Mouse (Mus musculus) granulocyte monocyte progenitor cell, adult 5-6 weeks (primary cell): Measurements from ENCODE around the gene Ahnak. TPM values are rescaled to one million over a fixed set of nuclear protein-coding genes. Genes with fewer than 3 reads are reported as not detected.
"Not testable (repeated sequence)": the region's sequence is repeated elsewhere in the genome, so short reads cannot be mapped to it uniquely, and the experiment has no call there.

Source experiments
- ATAC-seq: replicated peaks from 2 replicates; pipeline ENCODE4 v1.8.0; 2016; ENCODE audit warnings: mild to moderate bottlenecking, moderate TSS enrichment, inconsistent platforms; ENCODE audit not compliant: poor library complexity, severe bottlenecking
- total RNA-seq, 2 experiments: library from RNA; stranded (forward) in 1 of 2; stranded (reverse) in 1 of 2; fragments of 200-712, 200-1000 nt in 1 of 2; fragments of >200 nt in 1 of 2; fragmentation: Nextera tagmentation in 1 of 2; gene quantifications; 2 replicates each; pipeline ENCODE4 v1.2.3; 2014 to 2017

Ahnak gene
- total RNA-seq, 2 experiments from 2014 or later = 12.1 to 14.1 TPM

DNA sequence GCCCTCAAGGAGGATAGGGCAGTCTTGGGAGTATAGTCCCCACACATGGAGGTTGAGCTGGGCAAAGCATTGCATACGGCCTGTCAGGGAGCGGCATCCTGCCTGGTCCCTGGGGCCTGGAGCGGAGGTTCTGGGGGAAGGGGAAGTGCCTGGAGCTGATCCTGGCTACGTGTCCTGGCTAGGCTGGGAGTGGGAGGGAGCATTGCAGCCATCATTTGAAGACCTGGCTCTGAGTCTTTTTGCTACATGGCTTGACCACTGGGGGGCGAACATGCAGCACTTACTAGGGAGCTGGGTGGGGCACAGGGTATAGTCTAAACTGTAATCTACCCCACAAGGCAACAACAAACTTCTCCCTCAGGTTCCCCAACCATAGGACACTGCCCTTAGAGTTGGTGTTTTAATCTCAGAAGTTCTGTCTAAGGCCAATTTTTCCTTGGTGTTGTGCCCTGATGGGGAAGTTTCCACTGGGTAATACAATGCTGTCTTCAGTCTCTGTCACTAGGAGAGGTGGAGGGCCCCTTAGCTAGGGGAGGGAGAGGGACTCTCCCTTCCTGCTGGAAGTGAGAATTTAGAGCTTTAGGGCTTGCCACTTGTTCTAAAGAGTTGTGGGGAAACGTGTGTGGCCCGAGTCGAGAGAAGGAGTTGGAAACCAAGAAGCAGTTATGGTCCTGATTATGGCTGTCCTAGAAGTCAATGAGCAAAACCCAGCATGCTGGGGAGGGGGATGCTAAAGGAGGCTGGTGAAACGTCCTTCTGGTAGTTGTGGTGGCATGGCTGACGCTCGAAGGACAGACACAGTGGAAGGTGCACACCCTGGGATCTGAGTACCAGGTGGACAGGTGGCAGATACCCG lies 3.9 kb downstream of the Ahnak start:
- peak; percentile 63 for ATAC-seq

GRCm38 (mm10) chr19:8993625-8993912 lies 4.5 kb downstream of the Ahnak start:
- no peak for ATAC-seq

- ATAC-seq = no peak
Measured at GRCm38 (mm10) chr19:8994813-8995607, 5.9 kb downstream of the Ahnak start.

DNA sequence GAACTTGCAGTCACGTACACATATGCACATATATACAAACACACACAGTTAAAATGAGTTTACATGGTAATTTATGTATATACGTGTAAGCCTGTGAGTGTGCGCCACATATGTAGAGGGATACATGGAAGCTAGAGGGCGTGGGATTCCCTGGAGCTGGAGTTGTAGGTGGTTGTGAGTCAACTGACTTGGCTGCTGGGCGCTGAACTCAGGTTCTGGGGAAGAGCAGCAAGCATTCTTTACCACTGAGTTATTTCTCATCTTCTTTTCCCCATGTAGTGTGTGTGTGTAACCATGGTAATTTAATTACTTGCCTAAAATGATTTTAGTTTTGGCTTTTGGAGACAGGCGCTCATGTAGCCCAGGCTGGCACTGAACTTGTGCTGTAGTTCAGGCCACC lies 7.5 kb downstream of the Ahnak start:
- ATAC-seq = no peak

DNA sequence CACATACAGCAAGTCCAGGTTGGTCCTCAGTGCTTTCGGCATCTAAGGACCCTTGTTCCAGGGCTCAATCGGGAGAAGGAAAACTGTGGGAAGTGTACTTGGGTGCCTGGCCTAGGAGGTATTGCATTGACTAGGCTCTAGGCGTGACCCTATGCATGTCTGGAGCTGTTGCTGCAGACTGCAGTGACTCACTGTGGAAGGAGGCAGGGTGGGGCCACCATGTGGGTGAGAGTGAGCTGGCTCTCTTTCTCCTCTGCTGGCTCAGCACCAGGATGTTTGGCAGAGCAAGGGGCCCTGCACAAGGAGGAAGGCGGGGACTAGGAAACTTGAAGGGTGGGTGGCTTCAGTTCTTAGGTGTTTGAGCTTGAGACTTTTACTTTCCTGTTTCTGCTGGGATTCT lies 8.5 kb downstream of the Ahnak start:
- peak; percentile 83 for ATAC-seq

- no peak for ATAC-seq
Measured at GRCm38 (mm10) chr19:8998546-8998945, 9.5 kb downstream of the Ahnak start.

DNA sequence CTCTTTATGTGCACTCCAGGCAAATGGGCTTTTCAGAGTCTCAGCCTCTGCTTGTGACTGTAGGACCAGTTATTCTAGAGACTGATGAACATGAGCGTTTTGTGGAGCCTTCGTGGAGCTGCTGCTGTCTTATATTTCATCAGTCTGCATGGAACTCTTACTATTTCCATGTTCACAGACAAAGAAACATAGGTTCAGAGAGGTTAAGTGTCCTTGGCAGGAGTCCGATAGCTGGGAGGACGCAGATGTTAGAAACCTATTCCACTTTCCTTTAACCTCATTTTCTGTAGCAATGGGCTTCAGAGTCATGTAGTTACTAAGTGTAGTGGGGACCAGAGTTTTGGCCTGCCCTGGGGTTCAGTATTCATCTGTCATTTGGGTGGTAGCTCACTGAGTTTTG lies 10.1 kb downstream of the Ahnak start:
- ATAC-seq = no peak

DNA sequence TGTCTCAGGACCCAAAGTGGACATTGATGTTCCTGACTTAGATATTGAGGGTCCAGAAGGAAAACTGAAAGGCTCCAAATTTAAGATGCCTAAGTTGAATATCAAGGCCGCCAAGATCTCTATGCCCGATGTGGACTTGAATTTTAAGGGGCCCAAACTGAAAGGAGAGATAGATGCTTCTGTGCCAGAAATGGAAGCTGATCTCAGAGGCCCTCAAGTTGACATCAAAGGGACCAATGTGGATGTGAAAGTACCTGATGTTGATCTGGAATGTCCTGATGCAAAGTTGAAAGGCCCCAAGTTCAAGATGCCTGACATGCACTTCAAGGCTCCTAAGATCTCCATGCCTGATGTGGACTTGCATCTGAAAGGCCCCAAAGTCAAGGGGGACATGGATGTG lies 17.8 kb downstream of the Ahnak start:
- not testable (repeated sequence) for ATAC-seq

GRCm38 (mm10) chr19:9019298-9019697 lies 30.2 kb downstream of the Ahnak start:
- no peak for ATAC-seq

DNA sequence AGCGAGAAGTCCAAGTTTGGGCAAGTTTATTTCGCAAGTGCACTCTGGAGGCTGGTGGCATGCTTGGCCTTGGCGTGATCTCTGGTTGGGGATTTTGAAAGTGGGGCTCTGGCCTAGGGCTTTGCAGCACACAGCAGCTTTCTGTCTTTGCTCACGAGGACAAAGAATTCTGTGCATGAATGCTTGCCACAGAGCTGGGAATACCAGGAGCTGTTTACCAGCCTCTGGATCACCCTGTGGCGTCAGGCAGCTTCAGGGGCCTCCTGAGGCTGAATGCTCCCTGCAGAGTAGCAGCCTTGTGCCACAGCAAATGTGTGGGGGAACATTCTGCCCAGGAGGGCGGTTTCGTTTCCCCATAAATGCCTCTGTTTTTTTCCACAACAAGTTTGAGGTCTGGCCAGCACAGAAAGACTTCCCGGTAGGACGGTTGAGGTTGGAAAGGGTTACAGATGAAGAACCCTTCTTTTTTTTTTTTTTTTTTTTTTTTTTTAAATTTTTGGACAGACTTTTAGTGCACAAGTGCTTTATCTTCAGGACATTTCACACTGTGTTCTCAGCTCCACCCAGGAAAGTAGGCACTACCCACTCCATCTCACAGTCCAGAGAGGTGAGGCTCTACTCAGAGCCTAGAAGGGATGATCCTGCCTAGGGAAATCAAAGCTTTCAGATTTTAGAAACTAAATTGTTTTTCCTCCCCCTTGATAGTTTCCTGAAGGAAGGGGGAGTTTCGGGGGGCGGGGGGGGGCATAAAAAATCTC lies 34.1 kb downstream of the Ahnak start:
- peak; percentile 88 for ATAC-seq

GRCm38 (mm10) chr19:9025562-9026257 lies 36.6 kb downstream of the Ahnak start:
- no peak for ATAC-seq

- no peak for ATAC-seq
Measured at GRCm38 (mm10) chr19:9026634-9027033, 37.5 kb downstream of the Ahnak start.

- no peak for ATAC-seq
Measured at GRCm38 (mm10) chr19:9027795-9028194, 38.7 kb downstream of the Ahnak start.

DNA sequence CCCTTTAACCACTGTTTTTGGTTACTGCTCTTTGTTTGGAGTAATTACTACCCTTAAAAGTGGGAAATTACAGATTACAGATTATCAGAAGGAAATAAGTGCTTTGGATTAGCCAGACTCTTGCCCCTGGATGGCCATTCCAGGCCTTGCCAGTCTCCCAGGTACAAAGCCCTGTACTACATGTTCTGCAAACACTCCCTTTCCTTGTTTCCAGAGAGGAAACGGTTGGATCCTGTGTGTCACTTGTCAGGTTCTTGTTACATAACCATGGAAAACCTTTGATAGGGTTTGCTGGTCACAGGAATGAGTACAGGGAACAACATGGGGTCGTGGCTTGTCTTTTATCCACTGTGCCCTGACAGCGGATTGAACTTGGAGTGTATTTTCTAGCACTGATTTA lies 39.3 kb downstream of the Ahnak start:
- no peak for ATAC-seq

- no peak for ATAC-seq
Measured at GRCm38 (mm10) chr19:9029640-9030262, 40.7 kb downstream of the Ahnak start.

- no peak for ATAC-seq
Measured at GRCm38 (mm10) chr19:9032502-9033129, 43.5 kb downstream of the Ahnak start.

GRCm38 (mm10) chr19:9033412-9034340 lies 44.6 kb downstream of the Ahnak start:
- ATAC-seq = peak; percentile 85

DNA sequence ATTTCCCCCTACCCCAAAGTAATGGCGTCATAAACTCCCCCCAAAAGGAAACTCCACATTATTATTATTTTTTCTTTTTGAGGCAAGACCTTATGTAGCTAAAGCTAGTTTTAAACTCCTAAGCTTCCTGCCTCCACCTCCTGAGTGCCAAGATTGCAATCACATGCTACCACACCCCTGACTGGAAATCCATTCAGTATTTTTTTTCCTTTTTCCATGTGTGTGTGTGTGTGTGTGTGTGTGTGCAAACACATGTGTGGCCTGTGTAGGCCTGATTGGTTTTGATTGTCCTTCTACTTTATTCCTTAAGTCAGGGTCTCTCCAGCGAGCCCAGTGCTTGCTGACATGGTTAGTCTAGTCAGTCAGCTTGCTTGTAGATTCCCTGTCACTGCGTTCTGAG lies 45.4 kb downstream of the Ahnak start:
- no peak for ATAC-seq
